Mouse (Mus musculus): ENCODE results near the gene Hypk.

Hypk gene

DNA sequence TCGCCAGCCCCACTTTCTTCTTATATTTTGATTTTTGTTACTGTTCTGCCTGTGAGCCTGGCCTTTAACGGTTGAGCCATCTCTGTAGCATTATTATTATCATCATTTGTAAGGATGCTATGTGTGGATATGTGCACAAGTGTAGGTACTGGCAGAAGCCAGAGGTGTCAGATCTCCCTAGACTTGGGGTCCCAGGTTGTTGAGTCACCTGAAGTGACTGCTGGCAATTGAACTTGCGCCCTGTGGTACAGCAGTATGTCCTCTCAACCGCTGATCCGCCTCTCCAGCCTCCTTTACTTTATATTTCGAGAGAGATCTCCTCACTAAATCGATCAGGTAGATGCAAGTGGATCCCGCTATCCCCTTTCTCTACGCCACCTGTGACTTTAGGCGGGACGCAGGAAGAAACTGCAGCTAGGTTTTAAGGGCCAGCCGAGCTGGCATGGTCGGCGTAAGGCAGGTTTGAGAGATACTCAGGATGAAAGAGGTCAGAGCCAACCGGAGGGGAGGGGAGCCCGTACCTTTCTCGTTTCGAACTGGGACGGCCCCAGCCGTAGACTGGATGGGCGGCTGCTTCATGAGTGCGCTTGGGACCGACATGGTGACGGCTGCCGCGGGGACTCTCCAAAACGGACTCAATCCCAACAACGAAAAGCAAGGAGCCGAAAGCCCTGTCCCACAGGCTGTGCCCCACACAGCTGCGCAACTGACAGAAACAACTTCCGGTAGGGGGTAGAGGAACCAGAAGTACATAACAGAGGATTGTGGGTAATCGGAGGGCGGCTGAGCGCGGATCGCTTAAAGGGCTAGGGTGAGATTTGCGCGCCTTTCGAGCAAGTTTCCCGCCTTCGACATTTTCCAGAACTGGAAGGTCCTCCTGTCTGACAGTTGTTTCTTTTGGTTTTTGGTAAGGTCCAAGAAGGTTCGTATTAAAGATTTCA lies 53.1 kb downstream of the Hypk start, which contains the start of the genes Mfap1a and Wdr76:
TSS of gene Mfap1a (minus strand) at position 724 of the 941 bp plus-strand sequence.
TSS of gene Wdr76 (plus strand) at position 782 of the 941 bp plus-strand sequence.
- DNase-seq (ENCODE audit: low spot score), result peak; percentile 79

GRCm38 (mm10) chr2:121507173-121507950 lies 54.3 kb downstream of the Hypk start:
- DNase-seq (ENCODE audit: low spot score), result no peak

DNA sequence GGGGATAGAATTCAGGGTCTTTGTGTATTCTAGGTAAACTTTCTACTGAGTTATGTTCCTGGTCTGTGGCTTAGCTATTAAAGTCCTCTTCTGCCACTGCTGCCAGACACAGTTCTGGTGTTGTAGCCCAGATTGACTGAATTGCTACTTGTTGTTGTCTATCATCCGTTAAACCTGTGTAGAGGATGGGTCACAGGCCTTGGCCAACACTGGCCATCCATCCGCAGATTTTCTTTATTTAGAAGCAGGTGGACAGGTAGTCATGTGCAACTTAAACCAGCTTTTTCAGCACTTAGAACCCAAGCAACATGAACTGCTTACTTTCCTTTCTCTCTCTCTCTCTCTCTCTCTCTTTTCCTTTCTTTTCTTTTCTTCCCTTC lies 54.9 kb downstream of the Hypk start:
- DNase-seq (ENCODE audit: low spot score), result no peak

Data from left cerebral cortex, adult 11 months (tissue).